10 mouse cellular contexts compared by ENCODE assay signal in genomic region chr17:26611328-26611727, GRCm38 (mm10). TPM values are rescaled to one million over a fixed set of nuclear protein-coding genes. Genes with fewer than 3 reads are reported as not detected.
DNase-seq lines count a peak whose midpoint lies in the region; ATAC-seq and TF ChIP-seq lines count a peak whose summit lies in the region.
"Had no signal": no experiment of that assay in that cellular context is flagged by ENCODE, and none has a peak within 500 bp of the region (broad histone marks: within the 10 kb centered on the region; RNA-seq: fewer than 3 reads in every experiment).

No protein-coding gene starts in this region.

- H3K4me2 ChIP-seq in embryonic facial prominence, embryonic 14.5 days (ENCODE audit: low read depth, low read length) = no peak overlapping the region
- no peak overlapping the region for H3K4me2 ChIP-seq in heart, embryonic 13.5 days

- no peak for TF ChIP-seq POLR2A in lung, adult 2 months (IDR thresholded peaks at IDR 0.05; ENCODE audit: borderline replicate concordance, extremely low read depth, low read depth, low read length)
- TF ChIP-seq POLR2A in olfactory bulb, adult 2 months (IDR thresholded peaks at IDR 0.05; ENCODE audit: insufficient read depth, low read depth, low read length) = no peak

- no peak for TF ChIP-seq CTCF in lung, adult 2 months (IDR thresholded peaks at IDR 0.05; ENCODE audit: insufficient read depth, low read length)
- TF ChIP-seq CTCF in olfactory bulb, adult 2 months (IDR thresholded peaks at IDR 0.05; ENCODE audit: insufficient read depth, low read depth, low read length) = no peak

- DNase-seq in embryonic facial prominence, embryonic 14.5 days (ENCODE audit: low spot score) = no peak
- DNase-seq in embryonic facial prominence, embryonic 10.5 days (ENCODE audit: low spot score) = no peak
- peak; percentile 39 to 69 for DNase-seq in lung, adult 18-20 months
- DNase-seq in lung, adult 2 months = no peak
- no peak for DNase-seq in spleen, postnatal 10 days (ENCODE audit: low spot score in 2 of 2)
- no peak for DNase-seq in layer of hippocampus, adult 18-20 months (ENCODE audit: low spot score in 2 of 2)
- DNase-seq: B cell, adult 2 months had no signal

- H3K4me1 ChIP-seq in embryonic facial prominence, embryonic 14.5 days (ENCODE audit: control insufficient read depth, insufficient read depth, low read length) = no peaks in the 10 kb centered on the region
- H3K4me1 ChIP-seq in embryonic facial prominence, embryonic 10.5 days = no peaks in the 10 kb centered on the region
- H3K4me1 ChIP-seq in lung, adult 2 months (ENCODE audit: control insufficient read depth, insufficient read depth, low read length) = peaks cover 17% of the 10 kb centered on the region
- peaks cover 67% of the 10 kb centered on the region for H3K4me1 ChIP-seq in heart, embryonic 13.5 days
- peaks cover 37% of the 10 kb centered on the region for H3K4me1 ChIP-seq in olfactory bulb, adult 2 months (ENCODE audit: control insufficient read depth, insufficient read depth, low read length)

- peak overlapping the region; percentile 13 for H3K27ac ChIP-seq in embryonic facial prominence, embryonic 14.5 days (replicated peaks; ENCODE audit: low read depth, low read length)
- H3K27ac ChIP-seq in embryonic facial prominence, embryonic 10.5 days (replicated peaks) = no peak overlapping the region
- peak overlapping the region; percentile 94 for H3K27ac ChIP-seq in heart, embryonic 13.5 days (replicated peaks)
- H3K27ac ChIP-seq in olfactory bulb, adult 2 months (ENCODE audit: insufficient read depth, low read depth, low read length) = peak overlapping the region; percentile 49

- H3K9ac ChIP-seq in embryonic facial prominence, embryonic 14.5 days (ENCODE audit: low read depth, low read length) = no peak overlapping the region
- peak overlapping the region; percentile 54 for H3K9ac ChIP-seq in heart, embryonic 13.5 days

- H3K4me3 ChIP-seq in embryonic facial prominence, embryonic 14.5 days (ENCODE audit: low read depth, low read length) = no peak overlapping the region
- no peak overlapping the region for H3K4me3 ChIP-seq in embryonic facial prominence, embryonic 10.5 days
- H3K4me3 ChIP-seq in lung, adult 2 months (replicated peaks; ENCODE audit: extremely low read depth, low read depth, low read length) = no peak overlapping the region
- H3K4me3 ChIP-seq in heart, embryonic 13.5 days = no peak overlapping the region
- H3K4me3 ChIP-seq in olfactory bulb, adult 2 months (ENCODE audit: insufficient read depth, low read depth, low read length) = no peak overlapping the region
- H3K4me3 ChIP-seq: megakaryocyte, embryonic 14.5 days had no signal

- H3K36me3 ChIP-seq in embryonic facial prominence, embryonic 14.5 days (ENCODE audit: control insufficient read depth, insufficient read depth, low read length) = peaks cover 44% of the 10 kb centered on the region
- peaks cover 85% of the 10 kb centered on the region for H3K36me3 ChIP-seq in embryonic facial prominence, embryonic 10.5 days (replicated peaks)
- peaks cover 62% of the 10 kb centered on the region for H3K36me3 ChIP-seq in heart, embryonic 13.5 days

- ATAC-seq in embryonic facial prominence, embryonic 14.5 days (ENCODE audit: low read depth) = no peak
- ATAC-seq in heart, embryonic 13.5 days (ENCODE audit: extremely low read depth, insufficient number of reproducible peaks, low FRiP score, low TSS enrichment) = 0 out of 2 replicates have a peak, but pooled peaks have one; percentile 9

- 67% methylated on average over 7 of the region's 7 CpGs for WGBS in embryonic facial prominence, embryonic 14.5 days
- WGBS in embryonic facial prominence, embryonic 10.5 days = 81% methylated on average over 7 of the region's 7 CpGs
- WGBS in lung, adult 2 months = 27% methylated on average over 7 of the region's 7 CpGs
- whole genome bisulfite sequencing in heart, embryonic 13.5 days = 47% methylated on average over 7 of the region's 7 CpGs
- 17% methylated on average over 7 of the region's 7 CpGs for WGBS in olfactory bulb, adult 2 months

- H3K27me3 ChIP-seq in embryonic facial prominence, embryonic 14.5 days (replicated peaks; ENCODE audit: control insufficient read depth, insufficient read depth, low read length) = no peaks in the 10 kb centered on the region
- H3K27me3 ChIP-seq in embryonic facial prominence, embryonic 10.5 days (replicated peaks; ENCODE audit: low read depth, poor library complexity, severe bottlenecking) = no peaks in the 10 kb centered on the region
- no peaks in the 10 kb centered on the region for H3K27me3 ChIP-seq in heart, embryonic 13.5 days (replicated peaks)
- H3K27me3 ChIP-seq: megakaryocyte, embryonic 14.5 days had no signal

- no peaks in the 10 kb centered on the region for H3K9me3 ChIP-seq in embryonic facial prominence, embryonic 14.5 days (ENCODE audit: control insufficient read depth, low read length)
- H3K9me3 ChIP-seq in embryonic facial prominence, embryonic 10.5 days = no peaks in the 10 kb centered on the region
- H3K9me3 ChIP-seq in heart, embryonic 13.5 days = no peaks in the 10 kb centered on the region
- H3K9me3 ChIP-seq: megakaryocyte, embryonic 14.5 days had no signal

RNA-seq across cellular contexts. Expression of gene Dusp1, which starts 49.4 kb away (rescaled TPM):
- 25.4 and 27.3 TPM in 2 replicates for polyA plus RNA-seq in embryonic facial prominence, embryonic 14.5 days (2014; fragmentation: Nextera tagmentation; extraction: Ambion mirVana)
- polyA plus RNA-seq in embryonic facial prominence, embryonic 10.5 days (2016; fragmentation: Nextera tagmentation; extraction: Ambion mirVana) = 22.5 and 23.3 TPM in 2 replicates
- polyA plus RNA-seq in lung, adult 2 months (2012; rRNA removed) = 233 and 359 TPM in 2 replicates
- polyA plus RNA-seq in heart, embryonic 13.5 days (2015; fragmentation: Nextera tagmentation; extraction: Ambion mirVana) = 32.8 and 33.1 TPM in 2 replicates
- polyA plus RNA-seq in olfactory bulb, adult 2 months (2012; ENCODE audit: insufficient read depth, insufficient read length, low replicate concordance, missing spikeins) = not detected in 2 replicates
- 10 to 100 TPM; 24.8 to 28.2 TPM for total RNA-seq in layer of hippocampus, adult 18-20 months (2021)

RNA-seq across cellular contexts. Expression of gene Ergic1, which starts 50.0 kb away (rescaled TPM):
- 149 and 164 TPM in 2 replicates for polyA plus RNA-seq in embryonic facial prominence, embryonic 14.5 days (2014; fragmentation: Nextera tagmentation; extraction: Ambion mirVana)
- 107 and 109 TPM in 2 replicates for polyA plus RNA-seq in embryonic facial prominence, embryonic 10.5 days (2016; fragmentation: Nextera tagmentation; extraction: Ambion mirVana)
- 86.3 and 93.3 TPM in 2 replicates for polyA plus RNA-seq in lung, adult 2 months (2012; rRNA removed)
- 103 and 121 TPM in 2 replicates for polyA plus RNA-seq in heart, embryonic 13.5 days (2015; fragmentation: Nextera tagmentation; extraction: Ambion mirVana)
- polyA plus RNA-seq in olfactory bulb, adult 2 months (2012; ENCODE audit: insufficient read depth, insufficient read length, low replicate concordance, missing spikeins) = not detected in 2 replicates
- total RNA-seq in layer of hippocampus, adult 18-20 months (2021) = 100 to 1,000 TPM; 120 to 129 TPM

RNA-seq across cellular contexts. Expression of gene Atp6v0e, which starts 51.7 kb away (rescaled TPM):
- 229 and 261 TPM in 2 replicates for polyA plus RNA-seq in embryonic facial prominence, embryonic 14.5 days (2014; fragmentation: Nextera tagmentation; extraction: Ambion mirVana)
- 118 and 120 TPM in 2 replicates for polyA plus RNA-seq in embryonic facial prominence, embryonic 10.5 days (2016; fragmentation: Nextera tagmentation; extraction: Ambion mirVana)
- 194 and 219 TPM in 2 replicates for polyA plus RNA-seq in lung, adult 2 months (2012; rRNA removed)
- polyA plus RNA-seq in heart, embryonic 13.5 days (2015; fragmentation: Nextera tagmentation; extraction: Ambion mirVana) = 187 and 228 TPM in 2 replicates
- polyA plus RNA-seq in olfactory bulb, adult 2 months (2012; ENCODE audit: insufficient read depth, insufficient read length, low replicate concordance, missing spikeins) = not detected in 2 replicates
- 10 to 100 TPM; 48.7 to 49.2 TPM for total RNA-seq in layer of hippocampus, adult 18-20 months (2021)

Comparison
In these comparisons a context has a peak if more than half of its experiments do, and no peak if none do; other contexts are left out.
1. DNase-seq: peak in lung, adult 18-20 months (2 of 2); none in embryonic facial prominence, embryonic 14.5 days (single experiment), embryonic facial prominence, embryonic 10.5 days (single experiment), lung, adult 2 months (single experiment), spleen, postnatal 10 days (0 of 2) and layer of hippocampus, adult 18-20 months (0 of 2).
2. RNA of gene Dusp1, which starts 49.4 kb away (polyA plus RNA-seq): 233 to 359 TPM in lung, adult 2 months, 32.8 to 33.1 TPM in heart, embryonic 13.5 days, 25.4 to 27.3 TPM in embryonic facial prominence, embryonic 14.5 days and 22.5 to 23.3 TPM in embryonic facial prominence, embryonic 10.5 days; not detected in olfactory bulb, adult 2 months; every median in the first group is over 10 times any median in the second.